In genomic region chr5:4949433-4949832, GRCm38 (mm10) we compare ENCODE assay signal across 24 mouse cellular contexts.
DNase-seq lines count a peak whose midpoint lies in the region; ATAC-seq lines count a peak whose summit lies in the region.
"Had no signal": no experiment of that assay in that cellular context is flagged by ENCODE, and none has a peak within 500 bp of the region (broad histone marks: within the 10 kb centered on the region; RNA-seq: fewer than 3 reads in every experiment).

No protein-coding gene starts in this region.

- peaks cover 11% of the 10 kb centered on the region for H3K4me1 ChIP-seq in limb, embryonic 13.5 days
- H3K4me1 ChIP-seq in limb, embryonic 10.5 days: peaks cover 5% of the 10 kb centered on the region; the same call in 1 of the 2 replicates
- H3K4me1 ChIP-seq in lung, embryonic 16.5 days (replicated peaks; ENCODE audit: control insufficient read depth, insufficient read depth, low read length): peaks cover 3% of the 10 kb centered on the region; the same call in 1 of the 2 replicates
- H3K4me1 ChIP-seq: embryonic facial prominence, embryonic 10.5 days; embryonic facial prominence, embryonic 12.5 days had no signal

- H3K4me3 ChIP-seq in limb, embryonic 13.5 days: no peak overlapping the region
- H3K4me3 ChIP-seq in limb, embryonic 10.5 days: no peak overlapping the region
- H3K4me3 ChIP-seq in lung, embryonic 16.5 days (ENCODE audit: low read length): no peak overlapping the region
- H3K4me3 ChIP-seq: embryonic facial prominence, embryonic 10.5 days; embryonic facial prominence, embryonic 12.5 days; forebrain, embryonic 13.5 days; forebrain, embryonic 15.5 days had no signal

- no peaks in the 10 kb centered on the region for H3K9me3 ChIP-seq in limb, embryonic 13.5 days
- H3K9me3 ChIP-seq in limb, embryonic 10.5 days (replicated peaks): no peaks in the 10 kb centered on the region
- H3K9me3 ChIP-seq in lung, embryonic 16.5 days (ENCODE audit: control insufficient read depth, low read length): no peaks in the 10 kb centered on the region
- H3K9me3 ChIP-seq: embryonic facial prominence, embryonic 10.5 days; embryonic facial prominence, embryonic 12.5 days; forebrain, embryonic 13.5 days; forebrain, embryonic 15.5 days; G1E had no signal

- H3K27ac ChIP-seq in limb, embryonic 13.5 days: no peak overlapping the region
- H3K27ac ChIP-seq in limb, embryonic 10.5 days: no peak overlapping the region
- 0 out of 2 replicates have a peak overlapping the region, but pooled peaks have one; percentile 21 for H3K27ac ChIP-seq in lung, embryonic 16.5 days (ENCODE audit: low read length)
- H3K27ac ChIP-seq: embryonic facial prominence, embryonic 10.5 days; embryonic facial prominence, embryonic 12.5 days; forebrain, embryonic 13.5 days; forebrain, embryonic 15.5 days had no signal

- H3K27me3 ChIP-seq in limb, embryonic 13.5 days: no peaks in the 10 kb centered on the region
- no peaks in the 10 kb centered on the region for H3K27me3 ChIP-seq in limb, embryonic 10.5 days (ENCODE audit: low read depth, poor library complexity, severe bottlenecking)
- H3K27me3 ChIP-seq in lung, embryonic 16.5 days (ENCODE audit: control insufficient read depth, insufficient read depth, low read depth, low read length): no peaks in the 10 kb centered on the region
- H3K27me3 ChIP-seq: CH12.LX; embryonic facial prominence, embryonic 12.5 days; forebrain, embryonic 13.5 days; forebrain, embryonic 15.5 days; Patski had no signal

- no peak overlapping the region for H3K4me2 ChIP-seq in limb, embryonic 13.5 days (replicated peaks)
- no peak overlapping the region for H3K4me2 ChIP-seq in lung, embryonic 16.5 days (ENCODE audit: low read depth, low read length)
- H3K4me2 ChIP-seq: embryonic facial prominence, embryonic 12.5 days; forebrain, embryonic 13.5 days; forebrain, embryonic 15.5 days had no signal

- 22% methylated on average over 7 of the region's 7 CpGs for WGBS in limb, embryonic 13.5 days
- 76% methylated on average over 7 of the region's 7 CpGs for WGBS in limb, embryonic 10.5 days
- WGBS in lung, embryonic 16.5 days: 45% methylated on average over 7 of the region's 7 CpGs

- no peak for DNase-seq in limb, embryonic 10.5 days (ENCODE audit: low spot score)
- DNase-seq in lung, postnatal 25 days (ENCODE audit: low spot score): no peak
- peak; percentile 23 for DNase-seq in lung, postnatal 36 days
- DNase-seq in lung, adult 18-20 months: no peak
- DNase-seq: adrenal gland, adult 8-10 months; adrenal gland, postnatal 14 days; adrenal gland, postnatal 36 days; B cell, adult 2 months; cerebellum, adult 11-12 months; cerebellum, adult 2 months; cerebellum, adult 9-10 months; cerebellum, postnatal 10 days; cerebellum, postnatal 25 days had no signal

- ATAC-seq in limb, embryonic 13.5 days (ENCODE audit: low FRiP score, low read depth): peak; percentile 37; the same call in 1 of the 2 replicates
- ATAC-seq in lung, embryonic 16.5 days (ENCODE audit: low read depth): peak; percentile 41; the same call in 1 of the 2 replicates
- ATAC-seq: activated CD4-positive, CD25-positive, alpha-beta regulatory T cell, adult 4 months; CD4-positive, CD25-positive, alpha-beta regulatory T cell, adult 4 months; forebrain, embryonic 15.5 days had no signal

- H3K9ac ChIP-seq in limb, embryonic 13.5 days: no peak overlapping the region
- H3K9ac ChIP-seq in lung, embryonic 16.5 days (ENCODE audit: low read length): no peak overlapping the region; the same call in 1 of the 2 replicates
- H3K9ac ChIP-seq: embryonic facial prominence, embryonic 12.5 days; forebrain, embryonic 13.5 days; forebrain, embryonic 15.5 days had no signal

- H3K36me3 ChIP-seq in limb, embryonic 13.5 days: no peaks in the 10 kb centered on the region
- H3K36me3 ChIP-seq in limb, embryonic 10.5 days: no peaks in the 10 kb centered on the region
- H3K36me3 ChIP-seq in lung, embryonic 16.5 days (ENCODE audit: control insufficient read depth, insufficient read depth, low read length): no peaks in the 10 kb centered on the region
- H3K36me3 ChIP-seq: embryonic facial prominence, embryonic 10.5 days; embryonic facial prominence, embryonic 12.5 days; forebrain, embryonic 15.5 days; G1E had no signal
